Mouse (Mus musculus): Measurements from ENCODE around the gene Btg2. TPM values are rescaled to one million over a fixed set of nuclear protein-coding genes. Genes with fewer than 3 reads are reported as not detected.

Btg2 gene
- polyA plus RNA-seq, 1 experiment: 11.9 TPM

- 50% methylated on average over 9 of the region's 9 CpGs for WGBS
- H3K4me1 ChIP-seq (ENCODE audit: control insufficient read depth, insufficient read depth, low read length): no peaks in the 10 kb centered on the region
- no peak within 1 kb of the TSS for H3K27ac ChIP-seq (ENCODE audit: insufficient read depth, low read length)
- no peak within 1 kb of the TSS for H3K4me3 ChIP-seq (replicated peaks; ENCODE audit: insufficient read depth, low read depth, low read length)
- no peaks in the 10 kb centered on the region for H3K27me3 ChIP-seq (ENCODE audit: control insufficient read depth, insufficient read depth, low read length)
- no peak for DNase-seq
- TF ChIP-seq CTCF (IDR thresholded peaks at IDR 0.05; ENCODE audit: borderline replicate concordance, insufficient read depth, low read depth, low read length) (no peak), POLR2A (IDR thresholded peaks at IDR 0.05; ENCODE audit: borderline replicate concordance, insufficient read depth, low read length) (no peak)
These were observed 41.7 kb downstream of the Btg2 start, which contains the start of gene Fmod for GRCm38 (mm10) chr1:134037172-134037571. Gene Fmod (plus strand): TSS chr1:134037254.

DNA sequence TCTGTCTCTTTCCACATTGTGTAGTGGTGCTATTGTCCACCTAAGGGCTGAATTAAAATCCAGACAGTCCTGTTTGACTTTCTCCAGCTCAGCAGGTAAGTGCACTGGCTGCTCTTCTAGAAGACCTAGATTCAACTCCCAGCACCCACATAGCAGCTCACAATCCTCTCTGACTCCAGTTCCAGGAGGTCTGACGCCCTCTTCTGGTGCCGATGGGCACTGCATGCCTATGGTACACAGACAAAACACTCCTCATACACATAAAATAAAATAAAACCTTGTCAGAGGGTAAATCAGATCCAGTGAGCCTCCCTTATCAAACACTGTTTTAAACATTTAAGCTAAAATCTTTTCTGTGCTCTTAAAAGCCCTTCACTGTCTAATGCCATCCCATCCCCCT is 42.4 kb downstream of the Btg2 start:
- Histone ChIP-seq H3K4me1 (ENCODE audit: control insufficient read depth, insufficient read depth, low read length) (no peaks in the 10 kb centered on the region), H3K4me3 (replicated peaks; ENCODE audit: insufficient read depth, low read depth, low read length) (no peak overlapping the region), H3K27ac (ENCODE audit: insufficient read depth, low read length) (no peak overlapping the region), H3K27me3 (ENCODE audit: control insufficient read depth, insufficient read depth, low read length) (no peaks in the 10 kb centered on the region)
- TF ChIP-seq CTCF (IDR thresholded peaks at IDR 0.05; ENCODE audit: borderline replicate concordance, insufficient read depth, low read depth, low read length): peak; percentile 16; the same call in 1 of the 2 replicates
- TF ChIP-seq POLR2A (IDR thresholded peaks at IDR 0.05; ENCODE audit: borderline replicate concordance, insufficient read depth, low read length): no peak
- 69% methylated on average over 2 of the region's 2 CpGs for WGBS
- no peak for DNase-seq

DNA sequence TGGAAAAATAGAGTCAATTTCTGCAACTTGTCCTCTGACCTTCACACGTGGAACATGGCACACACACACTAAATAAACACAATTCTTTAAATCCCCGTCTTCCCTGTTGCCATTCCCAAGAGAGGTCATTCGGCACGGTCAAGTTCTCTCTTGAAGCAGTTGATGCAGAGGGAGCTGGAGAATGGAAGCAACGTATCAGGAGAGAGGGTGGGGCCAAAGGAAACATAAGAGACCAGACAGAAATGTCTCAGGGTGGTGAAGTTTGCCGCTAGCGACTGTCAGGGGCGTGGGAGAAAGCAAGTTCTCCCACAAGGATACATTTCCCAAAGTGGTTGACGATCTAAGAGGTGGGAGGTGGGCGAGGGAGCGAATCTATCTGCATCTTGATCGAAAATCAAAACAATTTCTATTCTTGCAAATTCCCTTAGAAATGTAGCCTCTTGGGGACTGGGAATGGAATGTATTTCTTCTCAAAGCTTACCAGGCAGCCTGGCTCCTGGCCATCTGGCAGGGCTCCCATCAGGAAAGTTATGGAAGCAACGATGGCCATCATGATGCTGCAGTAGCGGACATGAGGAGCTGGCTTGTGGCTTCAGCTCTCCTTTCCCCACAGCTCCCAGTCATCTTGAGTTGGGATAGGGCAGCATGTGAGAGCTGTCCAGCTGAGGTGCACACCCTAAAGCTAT is 50.6 kb downstream of the Btg2 start:
- no peak for TF ChIP-seq POLR2A (IDR thresholded peaks at IDR 0.05; ENCODE audit: borderline replicate concordance, insufficient read depth, low read length)
- TF ChIP-seq CTCF (IDR thresholded peaks at IDR 0.05; ENCODE audit: borderline replicate concordance, insufficient read depth, low read depth, low read length): no peak
- no peak overlapping the region for H3K27ac ChIP-seq (ENCODE audit: insufficient read depth, low read length)
- no peak overlapping the region for H3K4me3 ChIP-seq (replicated peaks; ENCODE audit: insufficient read depth, low read depth, low read length)
- no peaks in the 10 kb centered on the region for H3K27me3 ChIP-seq (ENCODE audit: control insufficient read depth, insufficient read depth, low read length)
- 68% methylated on average over 14 of the region's 14 CpGs for WGBS
- H3K4me1 ChIP-seq (ENCODE audit: control insufficient read depth, insufficient read depth, low read length): no peaks in the 10 kb centered on the region
- no peak for DNase-seq

DNA sequence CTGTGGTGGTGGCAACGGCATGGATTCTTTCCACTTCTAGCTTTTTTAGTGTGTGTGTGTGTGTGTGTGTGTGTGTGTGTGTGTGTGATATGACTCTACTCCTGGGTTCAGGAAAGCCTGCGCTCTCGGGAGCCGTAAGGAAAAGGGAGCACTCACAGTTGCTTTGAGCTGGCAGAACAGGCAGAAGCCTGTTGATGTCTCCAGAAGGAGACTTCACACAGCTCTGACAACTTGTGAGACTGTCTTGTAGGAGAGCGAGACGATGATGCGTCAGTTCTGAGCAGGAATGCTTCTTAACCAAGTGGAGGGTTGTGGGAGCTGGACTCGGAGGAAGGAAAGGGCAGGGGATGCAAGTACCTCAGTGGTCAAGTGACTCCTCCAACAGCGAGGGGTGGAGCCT is 52.2 kb downstream of the Btg2 start:
- DNase-seq: no peak
- Histone ChIP-seq H3K27ac (ENCODE audit: insufficient read depth, low read length) (no peak overlapping the region), H3K4me1 (ENCODE audit: control insufficient read depth, insufficient read depth, low read length) (no peaks in the 10 kb centered on the region), H3K4me3 (replicated peaks; ENCODE audit: insufficient read depth, low read depth, low read length) (no peak overlapping the region), H3K27me3 (ENCODE audit: control insufficient read depth, insufficient read depth, low read length) (no peaks in the 10 kb centered on the region)
- TF ChIP-seq CTCF (IDR thresholded peaks at IDR 0.05; ENCODE audit: borderline replicate concordance, insufficient read depth, low read depth, low read length) (no peak), POLR2A (IDR thresholded peaks at IDR 0.05; ENCODE audit: borderline replicate concordance, insufficient read depth, low read length) (no peak)
- 87% methylated on average over 9 of the region's 9 CpGs for WGBS

GRCm38 (mm10) chr1:134025975-134026374 is 52.9 kb downstream of the Btg2 start:
- TF ChIP-seq CTCF (IDR thresholded peaks at IDR 0.05; ENCODE audit: borderline replicate concordance, insufficient read depth, low read depth, low read length): no peak
- TF ChIP-seq POLR2A (IDR thresholded peaks at IDR 0.05; ENCODE audit: borderline replicate concordance, insufficient read depth, low read length): no peak
- 71% methylated on average over 5 of the region's 5 CpGs for WGBS

More at GRCm38 (mm10) chr1:134025975-134026374, 52.9 kb downstream of the Btg2 start:
- no peak overlapping the region for H3K27ac ChIP-seq (ENCODE audit: insufficient read depth, low read length)
- DNase-seq: no peak
- no peak overlapping the region for H3K4me3 ChIP-seq (replicated peaks; ENCODE audit: insufficient read depth, low read depth, low read length)
- H3K4me1 ChIP-seq (ENCODE audit: control insufficient read depth, insufficient read depth, low read length): no peaks in the 10 kb centered on the region
- H3K27me3 ChIP-seq (ENCODE audit: control insufficient read depth, insufficient read depth, low read length): no peaks in the 10 kb centered on the region

Other genes starting within 250 kb of the Btg2 start
- 2.2 and 2.4 TPM in 2 replicates for gene Optc, start 171.1 kb downstream of the Btg2 start, polyA plus RNA-seq (2012; rRNA removed)
- 7.5 and 10.6 TPM in 2 replicates for gene Prelp, start 157.7 kb downstream of the Btg2 start, polyA plus RNA-seq (2012; rRNA removed)
- gene Fmod, start 41.9 kb downstream of the Btg2 start, polyA plus RNA-seq (2012; rRNA removed): 7.5 and 10.8 TPM in 2 replicates
- gene Chit1, start 32.1 kb upstream of the Btg2 start, polyA plus RNA-seq (2012; rRNA removed): not detected in 2 replicates
- 19.8 and 24.2 TPM in 2 replicates for gene Chil1, start 103.1 kb upstream of the Btg2 start, polyA plus RNA-seq (2012; rRNA removed)
- 0.14 and 0.18 TPM in 2 replicates for gene Mybph, start 114.3 kb upstream of the Btg2 start, polyA plus RNA-seq (2012; rRNA removed)
- 154 and 160 TPM in 2 replicates for gene Adora1, start 156.3 kb upstream of the Btg2 start, polyA plus RNA-seq (2012; rRNA removed)
- 0.06 TPM in 1 of 2 replicates, not detected in the other for gene Myog, start 210.9 kb upstream of the Btg2 start, polyA plus RNA-seq (2012; rRNA removed)

Measured in cerebellum, adult 2 months (tissue).